Mouse (Mus musculus): Measurements from ENCODE around the gene Aox2. TPM values are rescaled to one million over a fixed set of nuclear protein-coding genes. Genes with fewer than 3 reads are reported as not detected.

Gene Aox2
- polyA plus RNA-seq, 1 experiment from 2014 or later: 0.08 TPM

Other genes starting within 250 kb of the Aox2 start
- 0.42 and 0.77 TPM in 2 replicates for gene Aox1, start 248.4 kb upstream of the Aox2 start, polyA plus RNA-seq (2015; fragmentation: Nextera tagmentation; extraction: Ambion mirVana)
- gene Aox3, start 165.2 kb upstream of the Aox2 start, polyA plus RNA-seq (2015; fragmentation: Nextera tagmentation; extraction: Ambion mirVana): 0.35 and 0.59 TPM in 2 replicates
- gene Aox4, start 67.9 kb upstream of the Aox2 start, polyA plus RNA-seq (2015; fragmentation: Nextera tagmentation; extraction: Ambion mirVana): 30.7 and 32.4 TPM in 2 replicates
- 306 and 334 TPM in 2 replicates for gene Bzw1, start 114.6 kb downstream of the Aox2 start, polyA plus RNA-seq (2015; fragmentation: Nextera tagmentation; extraction: Ambion mirVana)
- 207 and 212 TPM in 2 replicates for gene Clk1, start 145.7 kb downstream of the Aox2 start, polyA plus RNA-seq (2015; fragmentation: Nextera tagmentation; extraction: Ambion mirVana)
- gene Nif3l1, start 166.8 kb downstream of the Aox2 start, polyA plus RNA-seq (2015; fragmentation: Nextera tagmentation; extraction: Ambion mirVana): 42.8 and 43.2 TPM in 2 replicates
- gene Ppil3, start 167.2 kb downstream of the Aox2 start, polyA plus RNA-seq (2015; fragmentation: Nextera tagmentation; extraction: Ambion mirVana): 46.3 and 53.3 TPM in 2 replicates
- gene Orc2, start 226.8 kb downstream of the Aox2 start, polyA plus RNA-seq (2015; fragmentation: Nextera tagmentation; extraction: Ambion mirVana): 23.7 and 27.2 TPM in 2 replicates